In genomic region chr3:117694736-117695135, GRCm38 (mm10) we compare ENCODE assay signal across 14 mouse cellular contexts.
"Had no signal": no experiment of that assay in that cellular context is flagged by ENCODE, and none has a peak within 500 bp of the region (broad histone marks: within the 10 kb centered on the region; RNA-seq: fewer than 3 reads in every experiment).

No protein-coding gene starts in this region.

- H3K4me1 ChIP-seq: kidney, embryonic 15.5 days; limb, embryonic 15.5 days; liver, embryonic 12.5 days; midbrain, embryonic 10.5 days; neural tube, embryonic 15.5 days had no signal

- H3K4me2 ChIP-seq: kidney, embryonic 15.5 days; limb, embryonic 15.5 days; liver, embryonic 12.5 days; lung, embryonic 14.5 days; neural tube, embryonic 15.5 days had no signal

- H3K9ac ChIP-seq: kidney, embryonic 15.5 days; limb, embryonic 15.5 days; liver, embryonic 12.5 days; lung, embryonic 14.5 days; neural tube, embryonic 15.5 days had no signal

- DNase-seq: kidney, adult 2 months; kidney, postnatal 25 days; lung, embryonic 14.5 days; lung, postnatal 10 days; lung, postnatal 4 days; right cerebral cortex, adult 18-20 months; right cerebral cortex, postnatal 25 days; thymus, postnatal 4 days had no signal

- H3K9me3 ChIP-seq: kidney, embryonic 15.5 days; limb, embryonic 15.5 days; liver, embryonic 12.5 days; midbrain, embryonic 10.5 days; neural tube, embryonic 15.5 days had no signal

- ATAC-seq: liver, embryonic 12.5 days had no signal

- H3K36me3 ChIP-seq: kidney, embryonic 15.5 days; limb, embryonic 15.5 days; liver, embryonic 12.5 days; midbrain, embryonic 10.5 days; neural tube, embryonic 15.5 days had no signal

- H3K27ac ChIP-seq: kidney, embryonic 15.5 days; limb, embryonic 15.5 days; liver, embryonic 12.5 days; midbrain, embryonic 10.5 days; neural tube, embryonic 15.5 days had no signal

- H3K4me3 ChIP-seq: kidney, embryonic 15.5 days; limb, embryonic 15.5 days; liver, embryonic 12.5 days; midbrain, embryonic 10.5 days; myocyte; neural tube, embryonic 15.5 days had no signal

- H3K27me3 ChIP-seq: kidney, embryonic 15.5 days; limb, embryonic 15.5 days; liver, embryonic 12.5 days; neural tube, embryonic 15.5 days had no signal
